Mouse (Mus musculus) erythroblast, adult 5-6 weeks (primary cell): ENCODE measurements around the gene Stk38. TPM values are rescaled to one million over a fixed set of nuclear protein-coding genes. Genes with fewer than 3 reads are reported as not detected.

Experiments
- ATAC-seq: replicated peaks from 2 replicates; pipeline ENCODE4 v1.8.0; 2016; ENCODE audit warnings: moderate number of reproducible peaks, mild to moderate bottlenecking, moderate TSS enrichment, inconsistent platforms; ENCODE audit not compliant: poor library complexity, low FRiP score, severe bottlenecking
- total RNA-seq, 2 experiments: library from RNA; stranded (forward) in 1 of 2; stranded (reverse) in 1 of 2; fragments of 150-400 nt in 1 of 2; fragments of 200-764, 138-1000 nt in 1 of 2; gene quantifications; 2 replicates each; pipeline versions ENCODE4 v1.2.3 to v1.2.4; 2015 to 2017; ENCODE audit warnings: low replicate concordance in 2 of 2

The Stk38 gene
- total RNA-seq, 2 experiments from 2014 or later = 47.2 to 93.6 TPM

DNA sequence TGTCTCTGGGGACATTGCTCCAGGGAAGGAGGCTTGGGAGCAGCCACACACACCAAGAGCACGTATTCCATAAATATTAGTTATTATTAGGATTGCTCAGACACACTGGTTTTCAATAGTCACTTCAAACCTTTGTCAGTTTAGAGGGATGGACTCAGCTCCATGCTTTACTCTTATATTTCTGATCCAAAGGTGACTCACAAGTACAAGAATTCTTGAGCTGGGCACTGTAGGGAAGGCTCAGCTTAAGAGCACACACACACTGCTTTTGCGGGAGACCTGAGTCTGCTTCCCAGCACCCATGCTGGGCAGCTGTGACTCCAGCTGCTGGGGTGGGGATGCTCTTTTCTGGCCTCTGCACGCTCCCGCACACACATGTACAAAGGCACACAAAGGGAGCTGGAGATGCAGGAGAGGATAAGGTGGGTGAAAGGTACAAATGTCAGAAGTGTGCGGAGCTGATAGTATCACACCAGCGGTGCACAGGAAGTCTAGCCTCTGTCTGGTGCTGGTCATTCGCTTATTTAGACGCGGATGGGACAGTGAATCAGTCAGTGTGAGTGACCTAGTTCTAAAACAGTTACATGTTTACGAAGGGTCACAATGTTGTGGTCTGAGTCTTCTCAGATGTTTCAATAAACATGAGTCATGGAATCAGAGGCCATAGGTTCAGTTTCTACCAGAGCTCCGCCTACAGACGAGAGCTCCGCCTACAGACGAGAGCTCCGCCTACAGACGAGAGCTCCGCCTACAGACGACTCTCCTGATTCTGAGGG, 76.2 kb downstream of the Stk38 start:
- ATAC-seq = no peak

GRCm38 (mm10) chr17:28930392-28931074, 77.3 kb downstream of the Stk38 start:
- peak; percentile 83 for ATAC-seq

GRCm38 (mm10) chr17:28929369-28929768, 78.4 kb downstream of the Stk38 start:
- ATAC-seq = no peak

- ATAC-seq = no peak
Measured at GRCm38 (mm10) chr17:28928004-28928403, 79.8 kb downstream of the Stk38 start.

GRCm38 (mm10) chr17:28926866-28927635, 80.7 kb downstream of the Stk38 start:
- peak; percentile 48 for ATAC-seq

- 0 out of 2 replicates have a peak, but pooled peaks have one; percentile 20 for ATAC-seq
Measured at GRCm38 (mm10) chr17:28926380-28926779, 81.4 kb downstream of the Stk38 start.

GRCm38 (mm10) chr17:28924957-28925595, 82.7 kb downstream of the Stk38 start:
- ATAC-seq = no peak

DNA sequence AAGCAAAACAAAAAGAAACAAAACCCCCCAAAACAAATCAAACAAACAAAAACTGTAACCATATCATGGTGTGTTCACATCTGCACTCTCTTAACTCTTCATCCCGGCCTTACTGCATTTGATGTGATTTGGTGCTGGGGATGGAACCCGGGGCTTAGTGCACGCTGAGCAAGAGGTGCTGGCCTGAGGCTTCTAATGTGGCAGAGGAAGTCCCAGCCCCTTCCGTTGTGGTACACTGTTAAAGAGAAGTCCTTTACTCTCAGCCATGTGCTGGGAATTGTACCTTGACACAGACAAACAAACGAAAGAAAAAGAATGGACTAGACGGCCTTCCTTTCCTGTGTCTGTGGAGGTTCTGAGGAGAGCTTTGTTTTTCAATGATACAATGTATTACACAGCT, 85.7 kb downstream of the Stk38 start:
- no peak for ATAC-seq

DNA sequence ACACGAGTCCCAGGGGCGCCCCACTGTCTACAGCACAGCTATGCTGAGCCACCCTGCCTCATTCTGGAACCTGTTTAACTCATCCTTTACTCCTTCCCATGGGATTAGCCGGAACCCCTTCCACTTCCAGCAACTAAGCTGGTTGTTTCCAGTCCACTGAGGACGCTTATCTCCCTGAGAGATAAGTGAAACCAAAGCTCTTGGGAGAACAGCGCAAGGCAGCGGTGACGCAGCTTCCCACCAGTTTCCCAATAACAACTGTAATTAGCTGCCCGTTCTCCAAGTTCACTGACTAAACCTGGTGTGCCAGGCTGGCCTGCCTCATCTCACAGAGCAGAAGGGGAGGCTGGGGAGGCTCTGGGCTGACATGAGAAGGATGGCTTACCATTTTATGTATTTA, 86.7 kb downstream of the Stk38 start:
- no peak for ATAC-seq

Other genes starting within 250 kb of the Stk38 start
- 4.6 and 9.8 TPM in 2 replicates for gene Mapk13, start 238.7 kb downstream of the Stk38 start, total RNA-seq (2015; ENCODE audit: low replicate concordance)
- 2.9 and 11.3 TPM in 2 replicates for gene Mapk13, start 238.7 kb downstream of the Stk38 start, total RNA-seq (2017; ENCODE audit: low replicate concordance)
- gene Brpf3, start 206.9 kb downstream of the Stk38 start, total RNA-seq (2015; ENCODE audit: low replicate concordance) = 325 and 552 TPM in 2 replicates
- gene Brpf3, start 206.9 kb downstream of the Stk38 start, total RNA-seq (2017; ENCODE audit: low replicate concordance) = 230 and 255 TPM in 2 replicates
- gene Pnpla1, start 149.6 kb downstream of the Stk38 start, total RNA-seq (2015; ENCODE audit: low replicate concordance) = 0.19 TPM in 1 of 2 replicates, not detected in the other
- 0.68 TPM in 1 of 2 replicates, not detected in the other for gene Pnpla1, start 149.6 kb downstream of the Stk38 start, total RNA-seq (2017; ENCODE audit: low replicate concordance)
- not detected in 2 replicates for gene 4930539E08Rik, start 92.7 kb downstream of the Stk38 start, total RNA-seq (2015; ENCODE audit: low replicate concordance)
- gene 4930539E08Rik, start 92.7 kb downstream of the Stk38 start, total RNA-seq (2017; ENCODE audit: low replicate concordance) = 0.17 TPM in 1 of 2 replicates, not detected in the other
- gene Pxt1, start 64.2 kb downstream of the Stk38 start, total RNA-seq (2015; ENCODE audit: low replicate concordance) = 9.8 TPM in 1 of 2 replicates, not detected in the other
- not detected in 2 replicates for gene Pxt1, start 64.2 kb downstream of the Stk38 start, total RNA-seq (2017; ENCODE audit: low replicate concordance)
- 81.7 and 150 TPM in 2 replicates for gene Kctd20, start 56.0 kb downstream of the Stk38 start, total RNA-seq (2015; ENCODE audit: low replicate concordance)
- gene Kctd20, start 56.0 kb downstream of the Stk38 start, total RNA-seq (2017; ENCODE audit: low replicate concordance) = 178 and 221 TPM in 2 replicates
- gene Srsf3, start 24.6 kb upstream of the Stk38 start, total RNA-seq (2015; ENCODE audit: low replicate concordance) = 154 and 174 TPM in 2 replicates
- gene Srsf3, start 24.6 kb upstream of the Stk38 start, total RNA-seq (2017; ENCODE audit: low replicate concordance) = 208 and 211 TPM in 2 replicates
- gene Cdkn1a, start 83.0 kb upstream of the Stk38 start, total RNA-seq (2015; ENCODE audit: low replicate concordance) = 0.63 and 4.6 TPM in 2 replicates
- 0.34 and 0.42 TPM in 2 replicates for gene Cdkn1a, start 83.0 kb upstream of the Stk38 start, total RNA-seq (2017; ENCODE audit: low replicate concordance)
- 34.8 and 43.7 TPM in 2 replicates for gene Rab44, start 106.2 kb upstream of the Stk38 start, total RNA-seq (2015; ENCODE audit: low replicate concordance)
- gene Rab44, start 106.2 kb upstream of the Stk38 start, total RNA-seq (2017; ENCODE audit: low replicate concordance) = 31.5 and 38.7 TPM in 2 replicates
- not detected in 2 replicates for gene Cpne5, start 230.2 kb upstream of the Stk38 start, total RNA-seq (2015; ENCODE audit: low replicate concordance)
- gene Cpne5, start 230.2 kb upstream of the Stk38 start, total RNA-seq (2017; ENCODE audit: low replicate concordance) = 0.26 and 0.70 TPM in 2 replicates